Mouse (Mus musculus): ENCODE measurements around the gene Gm3250. TPM values are rescaled to one million over a fixed set of nuclear protein-coding genes. Genes with fewer than 3 reads are reported as not detected.
"Not testable (repeated sequence)": the region's sequence is repeated elsewhere in the genome, so short reads cannot be mapped to it uniquely, and the experiment has no call there.

The Gm3250 gene
- polyA plus RNA-seq (2014; fragmentation: Nextera tagmentation; extraction: Ambion mirVana) = not detected in 2 replicates

GRCm38 (mm10) chr10:77782442-77782841, at the start of gene Gm3250:
Gene Gm3250 (minus strand): TSS chr10:77782542.
- H3K36me3 ChIP-seq (ENCODE audit: control insufficient read depth, insufficient read depth, low read length); H3K4me3 ChIP-seq (ENCODE audit: low read depth, low read length); ATAC-seq (replicated peaks; ENCODE audit: low FRiP score); H3K4me2 ChIP-seq (ENCODE audit: low read depth, low read length, severe bottlenecking); H3K9me3 ChIP-seq (ENCODE audit: control insufficient read depth, low read length); H3K9ac ChIP-seq (ENCODE audit: low read length); H3K27me3 ChIP-seq (ENCODE audit: control insufficient read depth, insufficient read depth, low read length); DNase-seq (ENCODE audit: low spot score); H3K27ac ChIP-seq (ENCODE audit: low read depth, low read length); H3K4me1 ChIP-seq (replicated peaks; ENCODE audit: control insufficient read depth, insufficient read depth, low read length): not testable (repeated sequence)
- WGBS = 67% methylated on average over 1 of the region's 1 CpGs

- ATAC-seq (replicated peaks; ENCODE audit: low FRiP score) = no peak
- no peak within 1 kb of the TSS for H3K9ac ChIP-seq (ENCODE audit: low read length)
Observed at GRCm38 (mm10) chr10:77826951-77827350, 44.6 kb upstream of the Gm3250 start, which contains the start of gene Krtap10-4. Gene Krtap10-4 (minus strand): TSS chr10:77827095.

GRCm38 (mm10) chr10:77819203-77819602, 36.9 kb upstream of the Gm3250 start:
- H3K36me3 ChIP-seq (ENCODE audit: control insufficient read depth, insufficient read depth, low read length) = no peaks in the 10 kb centered on the region
- no peaks in the 10 kb centered on the region for H3K27me3 ChIP-seq (ENCODE audit: control insufficient read depth, insufficient read depth, low read length)
- WGBS = 18% methylated on average over 4 of the region's 4 CpGs
- DNase-seq (ENCODE audit: low spot score) (no peak), ATAC-seq (replicated peaks; ENCODE audit: low FRiP score) (no peak)
- no peak overlapping the region for H3K27ac ChIP-seq (ENCODE audit: low read depth, low read length)
- no peak overlapping the region for H3K4me2 ChIP-seq (ENCODE audit: low read depth, low read length, severe bottlenecking)
- H3K4me1 ChIP-seq (replicated peaks; ENCODE audit: control insufficient read depth, insufficient read depth, low read length) = no peaks in the 10 kb centered on the region
- H3K4me3 ChIP-seq (ENCODE audit: low read depth, low read length) = no peak overlapping the region
- H3K9me3 ChIP-seq (ENCODE audit: control insufficient read depth, low read length) = no peaks in the 10 kb centered on the region
- H3K9ac ChIP-seq (ENCODE audit: low read length) = no peak overlapping the region

More at GRCm38 (mm10) chr10:77826951-77827350, 44.6 kb upstream of the Gm3250 start, which contains the start of gene Krtap10-4:
- H3K9me3 ChIP-seq (ENCODE audit: control insufficient read depth, low read length) = no peaks in the 10 kb centered on the region
- H3K4me1 ChIP-seq (replicated peaks; ENCODE audit: control insufficient read depth, insufficient read depth, low read length) = no peaks in the 10 kb centered on the region
- no peak for DNase-seq (ENCODE audit: low spot score)
- 76% methylated on average over 6 of the region's 6 CpGs for WGBS
- no peak within 1 kb of the TSS for H3K4me3 ChIP-seq (ENCODE audit: low read depth, low read length)
- H3K36me3 ChIP-seq (ENCODE audit: control insufficient read depth, insufficient read depth, low read length) = no peaks in the 10 kb centered on the region
- H3K27me3 ChIP-seq (ENCODE audit: control insufficient read depth, insufficient read depth, low read length) = no peaks in the 10 kb centered on the region
- H3K27ac ChIP-seq (ENCODE audit: low read depth, low read length) = no peak within 1 kb of the TSS
- no peak within 1 kb of the TSS for H3K4me2 ChIP-seq (ENCODE audit: low read depth, low read length, severe bottlenecking)

GRCm38 (mm10) chr10:77818523-77818922, 36.2 kb upstream of the Gm3250 start:
- no peak for DNase-seq (ENCODE audit: low spot score)
- Histone ChIP-seq H3K4me1 (replicated peaks; ENCODE audit: control insufficient read depth, insufficient read depth, low read length) (no peaks in the 10 kb centered on the region), H3K36me3 (ENCODE audit: control insufficient read depth, insufficient read depth, low read length) (no peaks in the 10 kb centered on the region), H3K27me3 (ENCODE audit: control insufficient read depth, insufficient read depth, low read length) (no peaks in the 10 kb centered on the region), H3K9me3 (ENCODE audit: control insufficient read depth, low read length) (no peaks in the 10 kb centered on the region), H3K4me2 (ENCODE audit: low read depth, low read length, severe bottlenecking) (no peak overlapping the region), H3K27ac (ENCODE audit: low read depth, low read length) (no peak overlapping the region), H3K4me3 (ENCODE audit: low read depth, low read length) (no peak overlapping the region), H3K9ac (ENCODE audit: low read length) (no peak overlapping the region)
- ATAC-seq (replicated peaks; ENCODE audit: low FRiP score) = no peak
- WGBS = 93% methylated on average over 4 of the region's 4 CpGs

- H3K36me3 ChIP-seq (ENCODE audit: control insufficient read depth, insufficient read depth, low read length) = no peaks in the 10 kb centered on the region
- WGBS = 37% methylated on average over 5 of the region's 5 CpGs
- H3K4me3 ChIP-seq (ENCODE audit: low read depth, low read length) = no peak overlapping the region
- DNase-seq (ENCODE audit: low spot score) (peak; percentile 64), ATAC-seq (replicated peaks; ENCODE audit: low FRiP score) (no peak)
- H3K9ac ChIP-seq (ENCODE audit: low read length) = no peak overlapping the region
- no peaks in the 10 kb centered on the region for H3K27me3 ChIP-seq (ENCODE audit: control insufficient read depth, insufficient read depth, low read length)
- no peak overlapping the region for H3K4me2 ChIP-seq (ENCODE audit: low read depth, low read length, severe bottlenecking)
- no peaks in the 10 kb centered on the region for H3K4me1 ChIP-seq (replicated peaks; ENCODE audit: control insufficient read depth, insufficient read depth, low read length)
- no peak overlapping the region for H3K27ac ChIP-seq (ENCODE audit: low read depth, low read length)
- H3K9me3 ChIP-seq (ENCODE audit: control insufficient read depth, low read length) = no peaks in the 10 kb centered on the region
Observed at GRCm38 (mm10) chr10:77815514-77815913, 33.2 kb upstream of the Gm3250 start.

- H3K4me2 ChIP-seq (ENCODE audit: low read depth, low read length, severe bottlenecking) = no peak within 1 kb of the TSS
- no peak within 1 kb of the TSS for H3K27ac ChIP-seq (ENCODE audit: low read depth, low read length)
- DNase-seq (ENCODE audit: low spot score) (no peak), ATAC-seq (replicated peaks; ENCODE audit: low FRiP score) (no peak)
- WGBS = 61% methylated on average over 4 of the region's 4 CpGs
- no peaks in the 10 kb centered on the region for H3K4me1 ChIP-seq (replicated peaks; ENCODE audit: control insufficient read depth, insufficient read depth, low read length)
- H3K36me3 ChIP-seq (ENCODE audit: control insufficient read depth, insufficient read depth, low read length) = no peaks in the 10 kb centered on the region
- no peak within 1 kb of the TSS for H3K4me3 ChIP-seq (ENCODE audit: low read depth, low read length)
- H3K27me3 ChIP-seq (ENCODE audit: control insufficient read depth, insufficient read depth, low read length) = no peaks in the 10 kb centered on the region
- no peaks in the 10 kb centered on the region for H3K9me3 ChIP-seq (ENCODE audit: control insufficient read depth, low read length)
- no peak within 1 kb of the TSS for H3K9ac ChIP-seq (ENCODE audit: low read length)
Observed at GRCm38 (mm10) chr10:77814382-77814781, 32.0 kb upstream of the Gm3250 start, which contains the start of gene Gm2696. Gene Gm2696 (plus strand): TSS chr10:77814682.

GRCm38 (mm10) chr10:77811743-77812142, 29.4 kb upstream of the Gm3250 start, which contains the start of gene Gm9507:
Gene Gm9507 (minus strand): TSS chr10:77811843.
- DNase-seq (ENCODE audit: low spot score) = no peak

GRCm38 (mm10) chr10:77804095-77804494, 21.8 kb upstream of the Gm3250 start:
- no peak overlapping the region for H3K9ac ChIP-seq (ENCODE audit: low read length)
- no peak overlapping the region for H3K4me2 ChIP-seq (ENCODE audit: low read depth, low read length, severe bottlenecking)
- no peak overlapping the region for H3K4me3 ChIP-seq (ENCODE audit: low read depth, low read length)
- H3K4me1 ChIP-seq (replicated peaks; ENCODE audit: control insufficient read depth, insufficient read depth, low read length) = no peaks in the 10 kb centered on the region
- DNase-seq (ENCODE audit: low spot score) = no peak
- no peak overlapping the region for H3K27ac ChIP-seq (ENCODE audit: low read depth, low read length)
- H3K9me3 ChIP-seq (ENCODE audit: control insufficient read depth, low read length) = no peaks in the 10 kb centered on the region; the same call in 1 of the 2 replicates
- H3K27me3 ChIP-seq (ENCODE audit: control insufficient read depth, insufficient read depth, low read length) = no peaks in the 10 kb centered on the region
- no peaks in the 10 kb centered on the region for H3K36me3 ChIP-seq (ENCODE audit: control insufficient read depth, insufficient read depth, low read length)
- WGBS = 88% methylated on average over 3 of the region's 3 CpGs
- ATAC-seq (replicated peaks; ENCODE audit: low FRiP score) = no peak

More at GRCm38 (mm10) chr10:77811743-77812142, 29.4 kb upstream of the Gm3250 start, which contains the start of gene Gm9507:
- Histone ChIP-seq H3K4me2 (ENCODE audit: low read depth, low read length, severe bottlenecking) (no peak within 1 kb of the TSS), H3K9ac (ENCODE audit: low read length) (no peak within 1 kb of the TSS), H3K4me3 (ENCODE audit: low read depth, low read length) (no peak within 1 kb of the TSS), H3K9me3 (ENCODE audit: control insufficient read depth, low read length) (no peaks in the 10 kb centered on the region; the same call in 1 of the 2 replicates), H3K27me3 (ENCODE audit: control insufficient read depth, insufficient read depth, low read length) (no peaks in the 10 kb centered on the region), H3K36me3 (ENCODE audit: control insufficient read depth, insufficient read depth, low read length) (no peaks in the 10 kb centered on the region), H3K4me1 (replicated peaks; ENCODE audit: control insufficient read depth, insufficient read depth, low read length) (no peaks in the 10 kb centered on the region), H3K27ac (ENCODE audit: low read depth, low read length) (no peak within 1 kb of the TSS)
- no peak for ATAC-seq (replicated peaks; ENCODE audit: low FRiP score)
- WGBS = 72% methylated on average over 5 of the region's 5 CpGs

GRCm38 (mm10) chr10:77798921-77799508, 16.7 kb upstream of the Gm3250 start, which contains the start of gene Gm19668:
Gene Gm19668 (minus strand): TSS chr10:77799133.
- peak within 1 kb of the TSS; percentile 14 for H3K27ac ChIP-seq (ENCODE audit: low read depth, low read length)

More at GRCm38 (mm10) chr10:77798921-77799508, 16.7 kb upstream of the Gm3250 start, which contains the start of gene Gm19668:
- H3K36me3 ChIP-seq (ENCODE audit: control insufficient read depth, insufficient read depth, low read length) = no peaks in the 10 kb centered on the region
- no peak within 1 kb of the TSS for H3K4me3 ChIP-seq (ENCODE audit: low read depth, low read length)
- 64% methylated on average over 8 of the region's 8 CpGs for WGBS
- no peak for ATAC-seq (replicated peaks; ENCODE audit: low FRiP score)
- DNase-seq (ENCODE audit: low spot score) = no peak
- H3K4me2 ChIP-seq (ENCODE audit: low read depth, low read length, severe bottlenecking) = no peak within 1 kb of the TSS
- no peak within 1 kb of the TSS for H3K9ac ChIP-seq (ENCODE audit: low read length)
- H3K9me3 ChIP-seq (ENCODE audit: control insufficient read depth, low read length) = no peaks in the 10 kb centered on the region
- no peaks in the 10 kb centered on the region for H3K4me1 ChIP-seq (replicated peaks; ENCODE audit: control insufficient read depth, insufficient read depth, low read length)
- no peaks in the 10 kb centered on the region for H3K27me3 ChIP-seq (ENCODE audit: control insufficient read depth, insufficient read depth, low read length)
